Mouse (Mus musculus) hindbrain, postnatal 0 days (tissue): ENCODE results near the gene Fancc. TPM values are rescaled to one million over a fixed set of nuclear protein-coding genes. Genes with fewer than 3 reads are reported as not detected.
A peak's percentile ranks its signal among the peaks of the same experiment; 100 is the strongest.
"Not testable (repeated sequence)": the region's sequence is repeated elsewhere in the genome, so short reads cannot be mapped to it uniquely, and the experiment has no call there.

Source experiments
- ATAC-seq: fragments of 200-750 bp; cut with Nextera tagmentation; 2 replicates; pipeline ENCODE4 v1.8.0; 2017; ENCODE audit warnings: mild to moderate bottlenecking, moderate TSS enrichment, moderate library complexity
- DNase-seq: peaks from one replicate; pipeline ENCODE4 v3.0.0-alpha.2; 2015; ENCODE audit warnings: low spot score
- H3K27ac ChIP-seq: fragments of 300-500 bp; sonication (generic); 2 replicates; pipeline ENCODE4 v1.5.1; 2014; ENCODE audit warnings: mild to moderate bottlenecking
- H3K27me3 ChIP-seq: fragments of 300-500 bp; sonication (generic); 2 replicates; pipeline ENCODE4 v1.6.1; 2014; ENCODE audit warnings: low read length, mixed read lengths; ENCODE audit not compliant: insufficient read depth
- H3K36me3 ChIP-seq: fragments of 300-500 bp; sonication (generic); 2 replicates; pipeline ENCODE4 v1.6.1; 2014; ENCODE audit warnings: low read length, mixed read lengths; ENCODE audit not compliant: insufficient read depth
- H3K4me1 ChIP-seq: fragments of 300-500 bp; sonication (generic); 2 replicates; pipeline ENCODE4 v1.6.1; 2014; ENCODE audit warnings: antibody characterized with exemption, low read length, mixed read lengths; ENCODE audit not compliant: insufficient read depth
- H3K4me2 ChIP-seq: fragments of 300-500 bp; sonication (generic); 2 replicates; pipeline ENCODE4 v1.6.1; 2014; ENCODE audit warnings: low read depth, mild to moderate bottlenecking, low read length, moderate library complexity, mixed read lengths
- H3K4me3 ChIP-seq: fragments of 300-500 bp; sonication (generic); 2 replicates; pipeline ENCODE4 v1.5.1; 2014; ENCODE audit warnings: low read length
- H3K9ac ChIP-seq: fragments of 300-500 bp; sonication (generic); replicated peaks from 2 replicates; pipeline ENCODE4 v1.6.1; 2014; ENCODE audit warnings: mild to moderate bottlenecking, low read length, moderate library complexity, mixed read lengths
- H3K9me3 ChIP-seq: fragments of 300-500 bp; sonication (generic); 2 replicates; pipeline ENCODE4 v1.6.1; 2016; ENCODE audit warnings: low read length, mixed read lengths
- CTCF ChIP-seq: IDR thresholded peaks from 2 replicates; pipeline ENCODE4 v1.5.1; 2016; ENCODE audit warnings: antibody characterized with exemption, control low read depth, low read depth
- WGBS: fragments of 180-500 bp; shearing (Covaris S2); extraction: QIAGEN DNeasy Blood & Tissue Kit; methylation state at CpG from one replicate; pipeline ENCODE4 v1.1.7; 2014; 5-methylcytosine and 5-hydroxymethylcytosine counted together
- polyA plus RNA-seq: library from polyadenylated mRNA; unstranded; fragments of >200 nt; fragmentation: Nextera tagmentation; extraction: Ambion mirVana; gene quantifications from 2 replicates; pipeline ENCODE4 v1.2.1, GENCODE M21; 2015
- total RNA-seq: library from RNA; depleted of rRNA; stranded (reverse); fragments of >200 nt; gene quantifications from 2 replicates; pipeline ENCODE4 v1.2.3, GENCODE M21; 2014

Fancc gene
- total and polyA plus RNA-seq, 2 experiments from 2014 or later: 11.9 to 17.7 TPM

GRCm38 (mm10) chr13:63322756-63323155, 174.3 kb downstream of the Fancc start:
- no peak for TF ChIP-seq CTCF
- Histone ChIP-seq H3K4me2 (no peak overlapping the region), H3K9ac (no peak overlapping the region), H3K4me3 (no peak overlapping the region), H3K36me3 (no peaks in the 10 kb centered on the region), H3K27ac (no peak overlapping the region), H3K9me3 (no peaks in the 10 kb centered on the region), H3K27me3 (no peaks in the 10 kb centered on the region), H3K4me1 (no peaks in the 10 kb centered on the region)
- ATAC-seq (no peak), DNase-seq (no peak)
- 76% methylated on average over 6 of the region's 6 CpGs for WGBS

GRCm38 (mm10) chr13:63321689-63322088, 175.4 kb downstream of the Fancc start:
- TF ChIP-seq CTCF: no peak
- DNase-seq (no peak), ATAC-seq (no peak)
- H3K27ac ChIP-seq: no peak overlapping the region
- WGBS: 80% methylated on average over 5 of the region's 5 CpGs
- no peaks in the 10 kb centered on the region for H3K9me3 ChIP-seq
- H3K4me3 ChIP-seq: no peak overlapping the region
- no peaks in the 10 kb centered on the region for H3K36me3 ChIP-seq
- no peak overlapping the region for H3K9ac ChIP-seq
- H3K4me1 ChIP-seq: no peaks in the 10 kb centered on the region
- H3K27me3 ChIP-seq: no peaks in the 10 kb centered on the region
- H3K4me2 ChIP-seq: no peak overlapping the region

GRCm38 (mm10) chr13:63319814-63320213, 177.3 kb downstream of the Fancc start:
- no peak for TF ChIP-seq CTCF
- H3K9ac ChIP-seq: no peak overlapping the region
- no peaks in the 10 kb centered on the region for H3K36me3 ChIP-seq
- no peaks in the 10 kb centered on the region for H3K9me3 ChIP-seq
- no peak overlapping the region for H3K4me3 ChIP-seq
- no peak for ATAC-seq
- DNase-seq: no peak
- no peak overlapping the region for H3K4me2 ChIP-seq
- 94% methylated on average over 7 of the region's 7 CpGs for WGBS
- H3K4me1 ChIP-seq: no peaks in the 10 kb centered on the region
- H3K27me3 ChIP-seq: no peaks in the 10 kb centered on the region
- H3K27ac ChIP-seq: no peak overlapping the region

- DNase-seq: peak; percentile 7
- H3K27ac ChIP-seq: no peak overlapping the region
- H3K27me3 ChIP-seq: no peaks in the 10 kb centered on the region
- H3K4me1 ChIP-seq: no peaks in the 10 kb centered on the region
- no peak overlapping the region for H3K9ac ChIP-seq
- no peak overlapping the region for H3K4me3 ChIP-seq
- no peak for TF ChIP-seq CTCF
- H3K4me2 ChIP-seq: no peak overlapping the region
- ATAC-seq: peak; percentile 56; the same call in 1 of the 2 replicates
- whole genome bisulfite sequencing: 32% methylated on average over 7 of the region's 7 CpGs
- no peaks in the 10 kb centered on the region for H3K9me3 ChIP-seq
- H3K36me3 ChIP-seq: no peaks in the 10 kb centered on the region
These were observed 179.4 kb downstream of the Fancc start for GRCm38 (mm10) chr13:63317681-63318104.

GRCm38 (mm10) chr13:63316407-63316806, 180.7 kb downstream of the Fancc start:
- no peak for ATAC-seq
- 94% methylated on average over 5 of the region's 5 CpGs for WGBS
- Histone ChIP-seq H3K9ac (no peak overlapping the region), H3K9me3 (no peaks in the 10 kb centered on the region), H3K27me3 (no peaks in the 10 kb centered on the region), H3K4me2 (no peak overlapping the region), H3K4me3 (no peak overlapping the region), H3K27ac (no peak overlapping the region), H3K4me1 (no peaks in the 10 kb centered on the region), H3K36me3 (no peaks in the 10 kb centered on the region)
- TF ChIP-seq CTCF: no peak
- DNase-seq: no peak

- ATAC-seq (no peak), DNase-seq (no peak)
- Histone ChIP-seq H3K4me3 (no peak overlapping the region), H3K36me3 (no peaks in the 10 kb centered on the region), H3K27me3 (no peaks in the 10 kb centered on the region), H3K27ac (no peak overlapping the region), H3K4me2 (no peak overlapping the region), H3K9me3 (no peaks in the 10 kb centered on the region), H3K9ac (no peak overlapping the region), H3K4me1 (no peaks in the 10 kb centered on the region)
- no peak for TF ChIP-seq CTCF
- WGBS: 85% methylated on average over 6 of the region's 6 CpGs
These were observed 181.3 kb downstream of the Fancc start for GRCm38 (mm10) chr13:63315777-63316176.

- H3K9ac ChIP-seq, H3K4me3 ChIP-seq, H3K27ac ChIP-seq, ATAC-seq, H3K4me1 ChIP-seq, H3K27me3 ChIP-seq, H3K4me2 ChIP-seq, H3K9me3 ChIP-seq, H3K36me3 ChIP-seq, DNase-seq: not testable (repeated sequence)
- WGBS: 98% methylated on average over 3 of the region's 4 CpGs
These were observed 182.0 kb downstream of the Fancc start for GRCm38 (mm10) chr13:63315111-63315510.
